Mouse (Mus musculus): Measurements from ENCODE around the gene Coq10a.

The Coq10a gene

GRCm38 (mm10) chr10:128368402-128369217 is at the start of gene Coq10a:
Gene Coq10a, minus strand, starts transcription at chr10:128368997.
- DNase-seq: peak; percentile 88

GRCm38 (mm10) chr10:128414848-128415247 is 46.1 kb upstream of the Coq10a start:
- no peak for DNase-seq

GRCm38 (mm10) chr10:128413076-128413475 is 44.3 kb upstream of the Coq10a start:
- no peak for DNase-seq

GRCm38 (mm10) chr10:128412558-128412957 is 43.8 kb upstream of the Coq10a start:
- no peak for DNase-seq

GRCm38 (mm10) chr10:128412055-128412381 is 43.2 kb upstream of the Coq10a start:
- DNase-seq: no peak

GRCm38 (mm10) chr10:128411211-128412054 is 42.6 kb upstream of the Coq10a start, which contains the start of the genes Nabp2 and Rnf41:
Gene Nabp2, minus strand, starts transcription at chr10:128411492.
Gene Rnf41, plus strand, starts transcription at chr10:128411657.
- DNase-seq: peak; percentile 95

- DNase-seq: no peak
These were observed 41.7 kb upstream of the Coq10a start for GRCm38 (mm10) chr10:128410560-128410845.

- peak; percentile 99 for DNase-seq
These were observed 41.1 kb upstream of the Coq10a start for GRCm38 (mm10) chr10:128409692-128410559.

- no peak for DNase-seq
These were observed 40.1 kb upstream of the Coq10a start for GRCm38 (mm10) chr10:128408591-128409535.

- DNase-seq: no peak
These were observed 35.1 kb upstream of the Coq10a start for GRCm38 (mm10) chr10:128403931-128404330.

- DNase-seq: no peak
These were observed 32.8 kb upstream of the Coq10a start for GRCm38 (mm10) chr10:128401638-128402037.

- DNase-seq: no peak
These were observed 32.3 kb upstream of the Coq10a start, which contains the start of gene Slc39a5 for GRCm38 (mm10) chr10:128401056-128401455. Gene Slc39a5, minus strand, starts transcription at chr10:128401229.

- DNase-seq: no peak
These were observed 31.5 kb upstream of the Coq10a start for GRCm38 (mm10) chr10:128400338-128400737.

- DNase-seq: no peak
These were observed 28.7 kb upstream of the Coq10a start for GRCm38 (mm10) chr10:128397466-128397865.

GRCm38 (mm10) chr10:128396716-128397264 is 28.0 kb upstream of the Coq10a start:
- DNase-seq: no peak

GRCm38 (mm10) chr10:128396017-128396673 is 27.3 kb upstream of the Coq10a start:
- DNase-seq: no peak

GRCm38 (mm10) chr10:128391850-128392249 is 23.1 kb upstream of the Coq10a start:
- DNase-seq: no peak

GRCm38 (mm10) chr10:128390366-128390765 is 21.6 kb upstream of the Coq10a start:
- DNase-seq: no peak

- no peak for DNase-seq
These were observed 20.8 kb upstream of the Coq10a start for GRCm38 (mm10) chr10:128389570-128389969.

GRCm38 (mm10) chr10:128388941-128389340 is 20.1 kb upstream of the Coq10a start:
- DNase-seq: no peak

- DNase-seq: no peak
These were observed 17.1 kb upstream of the Coq10a start for GRCm38 (mm10) chr10:128385902-128386301.
